Mouse (Mus musculus): ENCODE data around the gene Slc12a6. TPM values are rescaled to one million over a fixed set of nuclear protein-coding genes. Genes with fewer than 3 reads are reported as not detected.

Slc12a6 gene
- polyA plus RNA-seq, 1 experiment from 2014 or later, result 10.3 TPM

GRCm38 (mm10) chr2:112390843-112391242 is 125.2 kb downstream of the Slc12a6 start:
- Histone ChIP-seq H3K27ac (replicated peaks; ENCODE audit: low read depth, low read length) (no peak overlapping the region), H3K9ac (replicated peaks; ENCODE audit: low read length) (no peak overlapping the region), H3K36me3 (replicated peaks; ENCODE audit: control insufficient read depth, insufficient read depth, low read depth, low read length) (no peaks in the 10 kb centered on the region), H3K4me2 (ENCODE audit: low read depth, low read length) (no peak overlapping the region), H3K4me3 (ENCODE audit: low read depth, low read length) (no peak overlapping the region), H3K4me1 (ENCODE audit: control insufficient read depth, insufficient read depth, low read length) (no peaks in the 10 kb centered on the region), H3K27me3 (ENCODE audit: control insufficient read depth, insufficient read depth, low read length) (no peaks in the 10 kb centered on the region), H3K9me3 (replicated peaks; ENCODE audit: control insufficient read depth, low read length) (no peaks in the 10 kb centered on the region)
- WGBS, result 88% methylated on average over 5 of the region's 5 CpGs
- ATAC-seq (replicated peaks; ENCODE audit: insufficient number of reproducible peaks, low FRiP score, low TSS enrichment, low read depth), result no peak
- DNase-seq (ENCODE audit: low spot score), result no peak

DNA sequence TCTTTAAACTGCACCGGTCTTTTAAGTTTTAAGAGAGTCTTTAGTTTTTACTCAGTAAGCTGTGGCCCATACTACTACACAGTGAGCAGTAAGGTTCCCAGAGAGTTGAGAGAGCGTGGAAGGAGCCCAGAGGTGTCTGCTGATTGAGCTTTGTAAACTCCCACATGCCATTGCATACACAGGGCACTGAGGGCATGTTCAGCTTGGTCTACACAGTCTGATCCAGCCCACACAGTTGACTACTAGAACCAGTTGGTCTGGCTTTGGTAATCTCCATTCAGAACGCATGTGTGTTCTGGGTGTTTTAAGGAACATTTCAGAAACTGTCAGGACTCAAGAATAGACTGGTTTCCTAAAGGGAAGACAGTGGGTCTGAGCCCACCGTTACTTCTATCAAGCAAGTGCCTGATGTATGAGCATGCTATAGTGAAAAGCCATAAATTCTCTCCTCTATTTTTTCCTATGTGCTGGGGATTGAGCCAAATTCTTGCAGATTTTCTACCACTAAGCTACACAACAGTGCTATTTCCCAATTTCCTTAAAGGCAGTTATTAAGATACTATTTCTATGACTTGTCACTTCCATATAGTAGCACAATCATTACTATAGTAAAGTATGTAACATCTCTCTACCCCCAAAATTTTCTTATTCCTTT is 125.8 kb downstream of the Slc12a6 start:
- Histone ChIP-seq H3K9me3 (replicated peaks; ENCODE audit: control insufficient read depth, low read length) (no peaks in the 10 kb centered on the region), H3K4me2 (ENCODE audit: low read depth, low read length) (no peak overlapping the region), H3K27me3 (ENCODE audit: control insufficient read depth, insufficient read depth, low read length) (no peaks in the 10 kb centered on the region), H3K9ac (replicated peaks; ENCODE audit: low read length) (no peak overlapping the region), H3K27ac (replicated peaks; ENCODE audit: low read depth, low read length) (no peak overlapping the region), H3K4me1 (ENCODE audit: control insufficient read depth, insufficient read depth, low read length) (no peaks in the 10 kb centered on the region), H3K36me3 (replicated peaks; ENCODE audit: control insufficient read depth, insufficient read depth, low read depth, low read length) (no peaks in the 10 kb centered on the region), H3K4me3 (ENCODE audit: low read depth, low read length) (no peak overlapping the region)
- ATAC-seq (replicated peaks; ENCODE audit: insufficient number of reproducible peaks, low FRiP score, low TSS enrichment, low read depth) (no peak), DNase-seq (ENCODE audit: low spot score) (no peak)
- 89% methylated on average over 4 of the region's 4 CpGs for WGBS

- no peak overlapping the region for H3K9ac ChIP-seq (replicated peaks; ENCODE audit: low read length)
- no peak overlapping the region for H3K27ac ChIP-seq (replicated peaks; ENCODE audit: low read depth, low read length)
- WGBS, result 86% methylated on average over 1 of the region's 1 CpGs
- DNase-seq (ENCODE audit: low spot score), result no peak
- no peaks in the 10 kb centered on the region for H3K27me3 ChIP-seq (ENCODE audit: control insufficient read depth, insufficient read depth, low read length)
- no peak overlapping the region for H3K4me2 ChIP-seq (ENCODE audit: low read depth, low read length)
- no peaks in the 10 kb centered on the region for H3K36me3 ChIP-seq (replicated peaks; ENCODE audit: control insufficient read depth, insufficient read depth, low read depth, low read length)
- H3K4me3 ChIP-seq (ENCODE audit: low read depth, low read length), result no peak overlapping the region
- no peaks in the 10 kb centered on the region for H3K9me3 ChIP-seq (replicated peaks; ENCODE audit: control insufficient read depth, low read length)
- H3K4me1 ChIP-seq (ENCODE audit: control insufficient read depth, insufficient read depth, low read length), result no peaks in the 10 kb centered on the region
- no peak for ATAC-seq (replicated peaks; ENCODE audit: insufficient number of reproducible peaks, low FRiP score, low TSS enrichment, low read depth)
These were observed 127.1 kb downstream of the Slc12a6 start for GRCm38 (mm10) chr2:112392689-112393088.

GRCm38 (mm10) chr2:112393958-112394357 is 128.3 kb downstream of the Slc12a6 start:
- no peak overlapping the region for H3K27ac ChIP-seq (replicated peaks; ENCODE audit: low read depth, low read length)
- H3K9me3 ChIP-seq (replicated peaks; ENCODE audit: control insufficient read depth, low read length), result no peaks in the 10 kb centered on the region
- ATAC-seq (replicated peaks; ENCODE audit: insufficient number of reproducible peaks, low FRiP score, low TSS enrichment, low read depth) (no peak), DNase-seq (ENCODE audit: low spot score) (no peak)
- no peaks in the 10 kb centered on the region for H3K27me3 ChIP-seq (ENCODE audit: control insufficient read depth, insufficient read depth, low read length)
- no peak overlapping the region for H3K9ac ChIP-seq (replicated peaks; ENCODE audit: low read length)
- no peaks in the 10 kb centered on the region for H3K36me3 ChIP-seq (replicated peaks; ENCODE audit: control insufficient read depth, insufficient read depth, low read depth, low read length)
- H3K4me2 ChIP-seq (ENCODE audit: low read depth, low read length), result no peak overlapping the region
- H3K4me1 ChIP-seq (ENCODE audit: control insufficient read depth, insufficient read depth, low read length), result no peaks in the 10 kb centered on the region
- no peak overlapping the region for H3K4me3 ChIP-seq (ENCODE audit: low read depth, low read length)

- H3K4me2 ChIP-seq (ENCODE audit: low read depth, low read length), result no peak overlapping the region
- no peak overlapping the region for H3K9ac ChIP-seq (replicated peaks; ENCODE audit: low read length)
- ATAC-seq (replicated peaks; ENCODE audit: insufficient number of reproducible peaks, low FRiP score, low TSS enrichment, low read depth), result no peak
- H3K4me3 ChIP-seq (ENCODE audit: low read depth, low read length), result no peak overlapping the region
- H3K27me3 ChIP-seq (ENCODE audit: control insufficient read depth, insufficient read depth, low read length), result no peaks in the 10 kb centered on the region
- H3K4me1 ChIP-seq (ENCODE audit: control insufficient read depth, insufficient read depth, low read length), result no peaks in the 10 kb centered on the region
- no peaks in the 10 kb centered on the region for H3K36me3 ChIP-seq (replicated peaks; ENCODE audit: control insufficient read depth, insufficient read depth, low read depth, low read length)
- WGBS, result 63% methylated on average over 1 of the region's 1 CpGs
- no peak for DNase-seq (ENCODE audit: low spot score)
- H3K27ac ChIP-seq (replicated peaks; ENCODE audit: low read depth, low read length), result no peak overlapping the region
- H3K9me3 ChIP-seq (replicated peaks; ENCODE audit: control insufficient read depth, low read length), result no peaks in the 10 kb centered on the region
These were observed 131.0 kb downstream of the Slc12a6 start for GRCm38 (mm10) chr2:112396649-112397048.

GRCm38 (mm10) chr2:112407030-112407429 is 141.4 kb downstream of the Slc12a6 start:
- Histone ChIP-seq H3K27me3 (ENCODE audit: control insufficient read depth, insufficient read depth, low read length) (no peaks in the 10 kb centered on the region), H3K9ac (replicated peaks; ENCODE audit: low read length) (no peak overlapping the region), H3K36me3 (replicated peaks; ENCODE audit: control insufficient read depth, insufficient read depth, low read depth, low read length) (peaks cover 3% of the 10 kb centered on the region; the same call in 1 of the 2 replicates), H3K9me3 (replicated peaks; ENCODE audit: control insufficient read depth, low read length) (no peaks in the 10 kb centered on the region), H3K4me2 (ENCODE audit: low read depth, low read length) (no peak overlapping the region), H3K27ac (replicated peaks; ENCODE audit: low read depth, low read length) (no peak overlapping the region), H3K4me1 (ENCODE audit: control insufficient read depth, insufficient read depth, low read length) (no peaks in the 10 kb centered on the region), H3K4me3 (ENCODE audit: low read depth, low read length) (no peak overlapping the region)
- WGBS, result 91% methylated on average over 3 of the region's 3 CpGs
- ATAC-seq (replicated peaks; ENCODE audit: insufficient number of reproducible peaks, low FRiP score, low TSS enrichment, low read depth), result no peak
- no peak for DNase-seq (ENCODE audit: low spot score)

Other genes with a start within 250 kb of the Slc12a6 start
- gene Olfr1311, start 241.4 kb upstream of the Slc12a6 start, polyA plus RNA-seq (2014; fragmentation: Nextera tagmentation; extraction: Ambion mirVana), result not detected in 2 replicates
- not detected in 2 replicates for gene Olfr1312, start 215.6 kb upstream of the Slc12a6 start, polyA plus RNA-seq (2014; fragmentation: Nextera tagmentation; extraction: Ambion mirVana)
- not detected in 2 replicates for gene Olfr1313, start 188.0 kb upstream of the Slc12a6 start, polyA plus RNA-seq (2014; fragmentation: Nextera tagmentation; extraction: Ambion mirVana)
- gene Olfr1314, start 169.0 kb upstream of the Slc12a6 start, polyA plus RNA-seq (2014; fragmentation: Nextera tagmentation; extraction: Ambion mirVana), result not detected in 2 replicates
- not detected in 2 replicates for gene Olfr1315-ps1, start 150.4 kb upstream of the Slc12a6 start, polyA plus RNA-seq (2014; fragmentation: Nextera tagmentation; extraction: Ambion mirVana)
- not detected in 2 replicates for gene Olfr1316, start 130.8 kb upstream of the Slc12a6 start, polyA plus RNA-seq (2014; fragmentation: Nextera tagmentation; extraction: Ambion mirVana)
- not detected in 2 replicates for gene Olfr1317, start 125.5 kb upstream of the Slc12a6 start, polyA plus RNA-seq (2014; fragmentation: Nextera tagmentation; extraction: Ambion mirVana)
- not detected in 2 replicates for gene Olfr1318, start 111.6 kb upstream of the Slc12a6 start, polyA plus RNA-seq (2014; fragmentation: Nextera tagmentation; extraction: Ambion mirVana)
- 10.5 and 11.8 TPM in 2 replicates for gene Lpcat4, start 26.4 kb upstream of the Slc12a6 start, polyA plus RNA-seq (2014; fragmentation: Nextera tagmentation; extraction: Ambion mirVana)
- 0.06 TPM in 1 of 2 replicates, not detected in the other for gene Nutm1, start 6.5 kb upstream of the Slc12a6 start, polyA plus RNA-seq (2014; fragmentation: Nextera tagmentation; extraction: Ambion mirVana)
- 181 and 189 TPM in 2 replicates for gene Nop10, start 3.9 kb upstream of the Slc12a6 start, polyA plus RNA-seq (2014; fragmentation: Nextera tagmentation; extraction: Ambion mirVana)
- not detected in 2 replicates for gene Gm21985, start 489 bp downstream of the Slc12a6 start, polyA plus RNA-seq (2014; fragmentation: Nextera tagmentation; extraction: Ambion mirVana)
- 93.3 and 107 TPM in 2 replicates for gene Emc4, start 102.2 kb downstream of the Slc12a6 start, polyA plus RNA-seq (2014; fragmentation: Nextera tagmentation; extraction: Ambion mirVana)
- 55.6 and 63.3 TPM in 2 replicates for gene Katnbl1, start 113.4 kb downstream of the Slc12a6 start, polyA plus RNA-seq (2014; fragmentation: Nextera tagmentation; extraction: Ambion mirVana)
- 10.6 and 12.2 TPM in 2 replicates for gene Emc7, start 189.2 kb downstream of the Slc12a6 start, polyA plus RNA-seq (2014; fragmentation: Nextera tagmentation; extraction: Ambion mirVana)
- not detected in 2 replicates for gene Chrm5, start 214.9 kb downstream of the Slc12a6 start, polyA plus RNA-seq (2014; fragmentation: Nextera tagmentation; extraction: Ambion mirVana)
- 8.3 and 10.0 TPM in 2 replicates for gene Aven, start 227.1 kb downstream of the Slc12a6 start, polyA plus RNA-seq (2014; fragmentation: Nextera tagmentation; extraction: Ambion mirVana)

Measured in embryonic facial prominence, embryonic 11.5 days (tissue).